Mouse (Mus musculus) ES-Bruce4 (cell line): ENCODE results near the gene Shq1.

Experiments used
- CTCF ChIP-seq: IDR thresholded peaks from one replicate; pipeline ENCODE4 v1.8.1; 2011; ENCODE audit warnings: low read depth, low read length
- EP300 ChIP-seq: IDR thresholded peaks from 2 replicates; pipeline ENCODE4 v1.6.1; 2011; ENCODE audit warnings: low read depth, low read length; ENCODE audit not compliant: insufficient read depth

GRCm38 (mm10) chr6:100640591-100640990, 30.4 kb downstream of the Shq1 start:
- TF ChIP-seq CTCF (no peak), EP300 (no peak)
